Comparison of ENCODE assay signal across 7 mouse cellular contexts in the genomic region with DNA sequence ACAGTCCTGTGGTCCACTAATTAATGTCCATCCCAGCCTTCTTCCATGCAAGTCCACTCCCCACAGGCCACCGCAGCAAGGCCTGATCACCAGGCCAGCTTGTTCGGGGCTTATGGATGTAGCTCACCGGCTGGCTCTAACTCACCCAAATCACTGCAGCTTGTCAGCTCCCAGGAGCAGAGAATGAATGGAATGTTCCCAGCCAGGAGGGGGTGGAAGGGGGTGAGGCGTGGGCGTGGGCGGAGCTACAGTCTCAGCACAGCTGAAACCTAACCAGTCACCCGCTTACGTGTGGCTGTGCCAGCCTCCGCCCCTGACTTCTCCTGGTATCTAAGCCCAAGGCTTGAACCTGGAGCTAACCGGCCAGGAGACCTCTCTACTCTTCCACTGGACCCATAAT. TPM values are rescaled to one million over a fixed set of nuclear protein-coding genes. Genes with fewer than 3 reads are reported as not detected.
DNase-seq lines count a peak whose midpoint lies in the region; ATAC-seq and TF ChIP-seq lines count a peak whose summit lies in the region.

No protein-coding gene starts in this region.

- H3K27me3 ChIP-seq in heart, embryonic 11.5 days (ENCODE audit: control insufficient read depth, insufficient read depth, low read length): no peaks in the 10 kb centered on the region
- H3K27me3 ChIP-seq in kidney, embryonic 15.5 days: no peaks in the 10 kb centered on the region
- no peaks in the 10 kb centered on the region for H3K27me3 ChIP-seq in neural tube, embryonic 11.5 days (ENCODE audit: control insufficient read depth, insufficient read depth, low read length)

- peaks cover 14% of the 10 kb centered on the region for H3K36me3 ChIP-seq in heart, embryonic 11.5 days (ENCODE audit: control insufficient read depth, insufficient read depth, low read length)
- peaks cover 40% of the 10 kb centered on the region for H3K36me3 ChIP-seq in kidney, embryonic 15.5 days
- H3K36me3 ChIP-seq in neural tube, embryonic 11.5 days (ENCODE audit: control insufficient read depth, insufficient read depth, low read length): peaks cover 26% of the 10 kb centered on the region

- peak overlapping the region; percentile 52; the same call in 1 of the 2 replicates for H3K9ac ChIP-seq in heart, embryonic 11.5 days (ENCODE audit: low read depth, low read length)
- H3K9ac ChIP-seq in kidney, embryonic 15.5 days: 0 out of 2 replicates have a peak overlapping the region, but pooled peaks have one; percentile 19
- peak overlapping the region; percentile 24; the same call in 1 of the 2 replicates for H3K9ac ChIP-seq in neural tube, embryonic 11.5 days (ENCODE audit: low read length)

- no peak for TF ChIP-seq CTCF in bone marrow macrophage, adult 2 months (IDR thresholded peaks at IDR 0.05; ENCODE audit: low read depth, low read length)
- TF ChIP-seq CTCF in embryonic fibroblast, embryonic 13.5 days (IDR thresholded peaks at IDR 0.05; ENCODE audit: borderline replicate concordance, insufficient read depth, low read length): no peak

- H3K4me1 ChIP-seq in bone marrow macrophage, adult 2 months (ENCODE audit: control insufficient read depth, insufficient read depth, low read length): peaks cover 37% of the 10 kb centered on the region
- peaks cover 9% of the 10 kb centered on the region for H3K4me1 ChIP-seq in embryonic fibroblast, embryonic 13.5 days (ENCODE audit: control insufficient read depth, insufficient read depth, low read length)
- H3K4me1 ChIP-seq in heart, embryonic 11.5 days (ENCODE audit: control insufficient read depth, insufficient read depth, low read length): peaks cover 56% of the 10 kb centered on the region
- H3K4me1 ChIP-seq in kidney, embryonic 15.5 days: peaks cover 63% of the 10 kb centered on the region
- peaks cover 38% of the 10 kb centered on the region for H3K4me1 ChIP-seq in neural tube, embryonic 11.5 days (ENCODE audit: control insufficient read depth, insufficient read depth, low read length)

- WGBS in heart, embryonic 11.5 days (ENCODE audit: insufficient replicate concordance): 5% methylated on average over 10 of the region's 10 CpGs
- under 1% methylated on average over 10 of the region's 10 CpGs for WGBS in kidney, embryonic 15.5 days
- WGBS in neural tube, embryonic 11.5 days: 6% methylated on average over 10 of the region's 10 CpGs

- H3K9me3 ChIP-seq in heart, embryonic 11.5 days (replicated peaks; ENCODE audit: control insufficient read depth, low read length): no peaks in the 10 kb centered on the region
- H3K9me3 ChIP-seq in kidney, embryonic 15.5 days (replicated peaks): no peaks in the 10 kb centered on the region
- no peaks in the 10 kb centered on the region for H3K9me3 ChIP-seq in neural tube, embryonic 11.5 days (ENCODE audit: control insufficient read depth, low read length)

- peak overlapping the region; percentile 62 for H3K4me2 ChIP-seq in heart, embryonic 11.5 days
- peak overlapping the region; percentile 33 for H3K4me2 ChIP-seq in kidney, embryonic 15.5 days
- H3K4me2 ChIP-seq in neural tube, embryonic 11.5 days (ENCODE audit: low read depth): no peak overlapping the region; the same call in 1 of the 2 replicates

- peak; percentile 58; the same call in 1 of the 2 replicates for ATAC-seq in heart, embryonic 11.5 days (replicated peaks; ENCODE audit: insufficient number of reproducible peaks, low FRiP score, low TSS enrichment)
- ATAC-seq in kidney, embryonic 15.5 days (replicated peaks; ENCODE audit: low FRiP score): peak; percentile 82
- peak; percentile 78 for ATAC-seq in neural tube, embryonic 11.5 days (ENCODE audit: insufficient read depth, low FRiP score, low TSS enrichment)

- DNase-seq in liver: peak; percentile 67
- DNase-seq in neural tube, embryonic 11.5 days (ENCODE audit: low spot score): peak; percentile 79
- DNase-seq in urinary bladder, postnatal 4 days (ENCODE audit: low spot score in 2 of 2): peak; percentile 78 to 80

- no peak overlapping the region for H3K4me3 ChIP-seq in bone marrow macrophage, adult 2 months (ENCODE audit: insufficient read depth, low read length)
- peak overlapping the region; percentile 31 for H3K4me3 ChIP-seq in embryonic fibroblast, embryonic 13.5 days (ENCODE audit: insufficient read depth, low read length)
- H3K4me3 ChIP-seq in heart, embryonic 11.5 days (ENCODE audit: low read depth, low read length): peak overlapping the region; percentile 22; the same call in 1 of the 2 replicates
- peak overlapping the region; percentile 15 for H3K4me3 ChIP-seq in kidney, embryonic 15.5 days (replicated peaks)
- no peak overlapping the region for H3K4me3 ChIP-seq in neural tube, embryonic 11.5 days (ENCODE audit: low read depth, low read length)

- H3K27ac ChIP-seq in bone marrow macrophage, adult 2 months (ENCODE audit: insufficient read depth, low read depth, low read length): peak overlapping the region; percentile 36; the same call in 1 of the 2 replicates
- H3K27ac ChIP-seq in embryonic fibroblast, embryonic 13.5 days (ENCODE audit: insufficient read depth, low read length): peak overlapping the region; percentile 77
- H3K27ac ChIP-seq in heart, embryonic 11.5 days (ENCODE audit: low read depth, low read length): peak overlapping the region; percentile 91
- H3K27ac ChIP-seq in kidney, embryonic 15.5 days: peak overlapping the region; percentile 92
- peak overlapping the region; percentile 51 for H3K27ac ChIP-seq in neural tube, embryonic 11.5 days (ENCODE audit: low read depth, low read length)

- TF ChIP-seq POLR2A in bone marrow macrophage, adult 2 months (IDR thresholded peaks at IDR 0.05; ENCODE audit: borderline replicate concordance, low read depth, low read length): no peak
- TF ChIP-seq POLR2A in embryonic fibroblast, embryonic 13.5 days (IDR thresholded peaks at IDR 0.05; ENCODE audit: low read depth, low read length): peak; percentile 67

RNA-seq across cellular contexts. Expression of a gene that starts 11.2 kb away (rescaled TPM):
- polyA plus RNA-seq in bone marrow macrophage, adult 2 months (2012; ENCODE audit: insufficient read depth, insufficient read length, missing spikeins): 432 and 457 TPM in 2 replicates
- 194 and 237 TPM in 2 replicates for polyA plus RNA-seq in embryonic fibroblast, embryonic 13.5 days (2011; ENCODE audit: insufficient read length, low read depth, missing spikeins)
- 84.6 and 95.1 TPM in 2 replicates for polyA plus RNA-seq in heart, embryonic 11.5 days (2014; fragmentation: Nextera tagmentation; extraction: Ambion mirVana)
- polyA plus RNA-seq in kidney, embryonic 15.5 days (2015; fragmentation: Nextera tagmentation; extraction: Ambion mirVana): 138 and 160 TPM in 2 replicates
- polyA plus RNA-seq in neural tube, embryonic 11.5 days (2014; fragmentation: Nextera tagmentation; extraction: Ambion mirVana): 112 and 117 TPM in 2 replicates

RNA-seq across cellular contexts. Expression of a gene that starts 20.0 kb away (rescaled TPM):
- 2.2 and 2.7 TPM in 2 replicates for polyA plus RNA-seq in bone marrow macrophage, adult 2 months (2012; ENCODE audit: insufficient read depth, insufficient read length, missing spikeins)
- 7.3 and 10.8 TPM in 2 replicates for polyA plus RNA-seq in embryonic fibroblast, embryonic 13.5 days (2011; ENCODE audit: insufficient read length, low read depth, missing spikeins)
- polyA plus RNA-seq in heart, embryonic 11.5 days (2014; fragmentation: Nextera tagmentation; extraction: Ambion mirVana): 3.2 and 4.2 TPM in 2 replicates
- 15.4 and 16.5 TPM in 2 replicates for polyA plus RNA-seq in kidney, embryonic 15.5 days (2015; fragmentation: Nextera tagmentation; extraction: Ambion mirVana)
- 33.1 and 37.4 TPM in 2 replicates for polyA plus RNA-seq in neural tube, embryonic 11.5 days (2014; fragmentation: Nextera tagmentation; extraction: Ambion mirVana)

RNA-seq across cellular contexts. Expression of a gene that starts 26.9 kb away (rescaled TPM):
- polyA plus RNA-seq in bone marrow macrophage, adult 2 months (2012; ENCODE audit: insufficient read depth, insufficient read length, missing spikeins): 3.4 and 3.8 TPM in 2 replicates
- polyA plus RNA-seq in embryonic fibroblast, embryonic 13.5 days (2011; ENCODE audit: insufficient read length, low read depth, missing spikeins): 3.1 and 4.2 TPM in 2 replicates
- polyA plus RNA-seq in heart, embryonic 11.5 days (2014; fragmentation: Nextera tagmentation; extraction: Ambion mirVana): 18.0 and 18.5 TPM in 2 replicates
- 17.0 and 19.2 TPM in 2 replicates for polyA plus RNA-seq in kidney, embryonic 15.5 days (2015; fragmentation: Nextera tagmentation; extraction: Ambion mirVana)
- polyA plus RNA-seq in neural tube, embryonic 11.5 days (2014; fragmentation: Nextera tagmentation; extraction: Ambion mirVana): 30.5 and 33.6 TPM in 2 replicates

RNA-seq across cellular contexts. Expression of a gene that starts 28.9 kb away (rescaled TPM):
- not detected in 2 replicates for polyA plus RNA-seq in bone marrow macrophage, adult 2 months (2012; ENCODE audit: insufficient read depth, insufficient read length, missing spikeins)
- polyA plus RNA-seq in embryonic fibroblast, embryonic 13.5 days (2011; ENCODE audit: insufficient read length, low read depth, missing spikeins): 10.1 and 16.4 TPM in 2 replicates
- 20.7 and 24.6 TPM in 2 replicates for polyA plus RNA-seq in heart, embryonic 11.5 days (2014; fragmentation: Nextera tagmentation; extraction: Ambion mirVana)
- 14.8 and 16.7 TPM in 2 replicates for polyA plus RNA-seq in kidney, embryonic 15.5 days (2015; fragmentation: Nextera tagmentation; extraction: Ambion mirVana)
- 15.4 and 20.3 TPM in 2 replicates for polyA plus RNA-seq in neural tube, embryonic 11.5 days (2014; fragmentation: Nextera tagmentation; extraction: Ambion mirVana)

RNA-seq across cellular contexts. Expression of a gene that starts 40.9 kb away (rescaled TPM):
- polyA plus RNA-seq in bone marrow macrophage, adult 2 months (2012; ENCODE audit: insufficient read depth, insufficient read length, missing spikeins): 13.3 and 16.3 TPM in 2 replicates
- 6.4 and 7.2 TPM in 2 replicates for polyA plus RNA-seq in embryonic fibroblast, embryonic 13.5 days (2011; ENCODE audit: insufficient read length, low read depth, missing spikeins)
- polyA plus RNA-seq in heart, embryonic 11.5 days (2014; fragmentation: Nextera tagmentation; extraction: Ambion mirVana): 10.5 and 11.4 TPM in 2 replicates
- 17.8 and 19.3 TPM in 2 replicates for polyA plus RNA-seq in kidney, embryonic 15.5 days (2015; fragmentation: Nextera tagmentation; extraction: Ambion mirVana)
- 13.0 and 13.7 TPM in 2 replicates for polyA plus RNA-seq in neural tube, embryonic 11.5 days (2014; fragmentation: Nextera tagmentation; extraction: Ambion mirVana)

Comparison
In these comparisons a context has a peak if more than half of its experiments do, and no peak if none do; other contexts are left out.
1. H3K27ac ChIP-seq: peak in every context shown above with its lines; median percentile 92 in kidney, embryonic 15.5 days; 91 in heart, embryonic 11.5 days; 77 in embryonic fibroblast, embryonic 13.5 days; 51 in neural tube, embryonic 11.5 days; 36 in bone marrow macrophage, adult 2 months.
2. H3K4me3 ChIP-seq: peak in embryonic fibroblast, embryonic 13.5 days (single experiment), heart, embryonic 11.5 days (single experiment) and kidney, embryonic 15.5 days (single experiment); none in bone marrow macrophage, adult 2 months (single experiment) and neural tube, embryonic 11.5 days (single experiment).
3. Peak in every context shown above with its lines, with median percentiles within 50 percentile points of each other: ATAC-seq, H3K9ac ChIP-seq and DNase-seq.